Mouse (Mus musculus): ENCODE measurements at regions not wholly inside any gene's neighbourhood (a gene's known extent, or its start where the extent isn't known, plus 50 kb on each side); places are given as distances from the start of the nearest gene placed in this dataset.

- DNase-seq (ENCODE audit: low read depth), result no peak
These were observed 115.4 kb upstream of the Ercc6l2 start for GRCm38 (mm10) chr13:63699624-63700023.

- DNase-seq (ENCODE audit: low read depth), result peak; percentile 82
These were observed 114.3 kb upstream of the Ercc6l2 start for GRCm38 (mm10) chr13:63700747-63701146.

GRCm38 (mm10) chr13:63701199-63702175 lies 113.6 kb upstream of the Ercc6l2 start:
- DNase-seq (ENCODE audit: low read depth), result peak; percentile 41

- DNase-seq (ENCODE audit: low read depth), result no peak
These were observed 106.5 kb upstream of the Ercc6l2 start for GRCm38 (mm10) chr13:63708567-63708966.

GRCm38 (mm10) chr13:63713137-63713536 lies 101.9 kb upstream of the Ercc6l2 start:
- DNase-seq (ENCODE audit: low read depth), result no peak

GRCm38 (mm10) chr13:63716498-63716897 lies 98.5 kb upstream of the Ercc6l2 start:
- DNase-seq (ENCODE audit: low read depth), result peak; percentile 50

- no peak for DNase-seq (ENCODE audit: low read depth)
These were observed 97.8 kb upstream of the Ercc6l2 start for GRCm38 (mm10) chr13:63717249-63717648.

- DNase-seq (ENCODE audit: low read depth), result no peak
These were observed 96.3 kb upstream of the Ercc6l2 start for GRCm38 (mm10) chr13:63718782-63719181.

- no peak for DNase-seq (ENCODE audit: low read depth)
These were observed 95.5 kb upstream of the Ercc6l2 start for GRCm38 (mm10) chr13:63719351-63720207.

GRCm38 (mm10) chr13:63720610-63721009 lies 94.4 kb upstream of the Ercc6l2 start:
- DNase-seq (ENCODE audit: low read depth), result no peak

GRCm38 (mm10) chr13:63721011-63721625 lies 93.9 kb upstream of the Ercc6l2 start:
- no peak for DNase-seq (ENCODE audit: low read depth)

GRCm38 (mm10) chr13:63724293-63724692 lies 90.7 kb upstream of the Ercc6l2 start:
- DNase-seq (ENCODE audit: low read depth), result no peak

- DNase-seq (ENCODE audit: low read depth), result no peak
These were observed 90.0 kb upstream of the Ercc6l2 start for GRCm38 (mm10) chr13:63724843-63725582.

- no peak for DNase-seq (ENCODE audit: low read depth)
These were observed 89.0 kb upstream of the Ercc6l2 start for GRCm38 (mm10) chr13:63726035-63726434.

- DNase-seq (ENCODE audit: low read depth), result no peak
These were observed 88.5 kb upstream of the Ercc6l2 start for GRCm38 (mm10) chr13:63726509-63726908.

- no peak for DNase-seq (ENCODE audit: low read depth)
These were observed 79.3 kb upstream of the Ercc6l2 start for GRCm38 (mm10) chr13:63735739-63736138.

- DNase-seq (ENCODE audit: low read depth), result no peak
These were observed 73.2 kb upstream of the Ercc6l2 start for GRCm38 (mm10) chr13:63741879-63742278.

- DNase-seq (ENCODE audit: low read depth), result no peak
These were observed 66.3 kb upstream of the Ercc6l2 start for GRCm38 (mm10) chr13:63748788-63749187.

- no peak for DNase-seq (ENCODE audit: low read depth)
These were observed 65.0 kb upstream of the Ercc6l2 start for GRCm38 (mm10) chr13:63749997-63750396.

GRCm38 (mm10) chr13:63751196-63751595 lies 63.8 kb upstream of the Ercc6l2 start:
- no peak for DNase-seq (ENCODE audit: low read depth)

GRCm38 (mm10) chr13:63757061-63757460 lies 58.0 kb upstream of the Ercc6l2 start:
- DNase-seq (ENCODE audit: low read depth), result no peak

GRCm38 (mm10) chr13:63761542-63761941 lies 53.5 kb upstream of the Ercc6l2 start:
- DNase-seq (ENCODE audit: low read depth), result peak; percentile 12
